Mouse (Mus musculus) bone marrow, adult 2 months (tissue): ENCODE results near the gene Gdap2. TPM values are rescaled to one million over a fixed set of nuclear protein-coding genes. Genes with fewer than 3 reads are reported as not detected.

Experiments used
- H3K27ac ChIP-seq: fragments of 200-500 bp; 2 replicates; pipeline ENCODE4 v1.5.1; 2012; ENCODE audit warnings: low read depth, mild to moderate bottlenecking, control low read depth, inconsistent platforms, low read length; ENCODE audit not compliant: control insufficient read depth, poor library complexity, insufficient read depth
- H3K4me1 ChIP-seq: fragments of 200-500 bp; 2 replicates; pipeline ENCODE4 v1.6.1; 2011; ENCODE audit warnings: low read length; ENCODE audit not compliant: control insufficient read depth, insufficient read depth
- H3K4me3 ChIP-seq: fragments of 200-500 bp; replicated peaks from 2 replicates; pipeline ENCODE3; 2011; ENCODE audit warnings: mild to moderate bottlenecking, low read depth, low read length, control low read depth; ENCODE audit not compliant: control insufficient read depth
- CTCF ChIP-seq: fragments of 200-500 bp; IDR thresholded peaks from 2 replicates; pipeline ENCODE4 v1.5.1; 2011; ENCODE audit warnings: low read length, control low read depth; ENCODE audit not compliant: control insufficient read depth, insufficient read depth
- POLR2A ChIP-seq: fragments of 200-500 bp; IDR thresholded peaks from 2 replicates; pipeline ENCODE4 v1.6.1; 2011; ENCODE audit warnings: low read depth, mild to moderate bottlenecking, control low read depth, low read length, borderline replicate concordance; ENCODE audit not compliant: control insufficient read depth
- WGBS: fragments of 180-500 bp; shearing (Covaris S2); methylation state at CpG from one replicate; pipeline ENCODE4 v1.1.7; 2018; 5-methylcytosine and 5-hydroxymethylcytosine counted together
- polyA plus RNA-seq: library from polyadenylated mRNA; stranded (reverse); fragments of >200 nt; gene quantifications from 2 replicates; pipeline ENCODE4 v1.2.4, GENCODE M21; 2011; ENCODE audit warnings: low replicate concordance; ENCODE audit not compliant: missing spikeins, insufficient read depth, insufficient read length

Gdap2 gene
- polyA plus RNA-seq, result 10.9 and 14.3 TPM in 2 replicates

- TF ChIP-seq POLR2A (peak; percentile 94), CTCF (no peak)
- Histone ChIP-seq H3K4me3 (peak within 1 kb of the TSS; percentile 81), H3K27ac (peak within 1 kb of the TSS; percentile 96), H3K4me1 (no peaks in the 10 kb centered on the region; the same call in 1 of the 2 replicates)
- under 1% methylated on average over 55 of the region's 55 CpGs for WGBS
These were observed at the start of gene Gdap2, which contains the start of gene Wdr3 for GRCm38 (mm10) chr3:100162315-100163105. Gene Gdap2 (plus strand): TSS chr3:100162381. Gene Wdr3 (minus strand): TSS chr3:100162407.

DNA sequence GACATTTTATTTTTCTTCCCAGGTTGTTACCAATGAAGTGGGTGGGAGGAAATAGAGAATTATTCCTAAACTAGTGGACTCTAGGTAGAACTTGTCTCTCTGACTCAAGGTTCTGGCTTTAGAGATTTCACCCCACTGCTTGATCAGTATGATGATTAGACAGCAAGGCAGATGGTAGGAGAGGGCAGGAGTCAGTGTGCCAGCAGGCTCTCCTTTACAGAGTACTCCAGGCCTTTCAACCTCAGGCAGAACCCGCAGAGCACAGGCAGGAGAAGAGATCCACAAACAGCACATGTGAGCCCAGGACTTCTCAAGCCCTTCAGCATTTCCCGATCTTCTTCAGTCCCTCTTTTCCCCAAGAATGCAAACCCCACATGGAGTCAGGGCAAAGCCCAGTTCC is 43.5 kb upstream of the Gdap2 start:
- Histone ChIP-seq H3K4me1 (no peaks in the 10 kb centered on the region), H3K27ac (no peak overlapping the region), H3K4me3 (no peak overlapping the region)
- TF ChIP-seq POLR2A, result no peak
- TF ChIP-seq CTCF, result no peak
- 69% methylated on average over 2 of the region's 2 CpGs for WGBS

GRCm38 (mm10) chr3:100121961-100122360 is 40.2 kb upstream of the Gdap2 start:
- TF ChIP-seq POLR2A, result no peak
- TF ChIP-seq CTCF, result no peak
- WGBS, result 68% methylated on average over 2 of the region's 2 CpGs
- H3K4me3 ChIP-seq, result no peak overlapping the region

GRCm38 (mm10) chr3:100122445-100122844 is 39.7 kb upstream of the Gdap2 start:
- H3K27ac ChIP-seq, result no peak overlapping the region
- 76% methylated on average over 1 of the region's 1 CpGs for WGBS
- H3K4me1 ChIP-seq, result no peaks in the 10 kb centered on the region
- no peak overlapping the region for H3K4me3 ChIP-seq
- no peak for TF ChIP-seq POLR2A
- TF ChIP-seq CTCF, result no peak

More at GRCm38 (mm10) chr3:100121961-100122360, 40.2 kb upstream of the Gdap2 start:
- Histone ChIP-seq H3K4me1 (no peaks in the 10 kb centered on the region), H3K27ac (no peak overlapping the region)

- 67% methylated on average over 15 of the region's 15 CpGs for whole genome bisulfite sequencing
- H3K4me1 ChIP-seq, result no peaks in the 10 kb centered on the region; the same call in 1 of the 2 replicates
- H3K27ac ChIP-seq, result 0 out of 2 replicates have a peak overlapping the region, but pooled peaks have one; percentile 18
- TF ChIP-seq POLR2A (no peak), CTCF (no peak)
- H3K4me3 ChIP-seq, result peak overlapping the region; percentile 32
These were observed 1.3 kb upstream of the Gdap2 start for GRCm38 (mm10) chr3:100160682-100161445.

- Histone ChIP-seq H3K27ac (peak overlapping the region; percentile 96; the same call in 1 of the 2 replicates), H3K4me3 (peak overlapping the region; percentile 81), H3K4me1 (no peaks in the 10 kb centered on the region; the same call in 1 of the 2 replicates)
- TF ChIP-seq POLR2A (no peak), CTCF (no peak)
- under 1% methylated on average over 35 of the region's 35 CpGs for WGBS
These were observed 391 bp upstream of the Gdap2 start for GRCm38 (mm10) chr3:100161665-100162314.

- H3K4me3 ChIP-seq, result no peak overlapping the region
- no peak overlapping the region; the same call in 1 of the 2 replicates for H3K27ac ChIP-seq
- H3K4me1 ChIP-seq, result no peaks in the 10 kb centered on the region; the same call in 1 of the 2 replicates
- no peak for TF ChIP-seq POLR2A
- no peak for TF ChIP-seq CTCF
- WGBS, result 58% methylated on average over 2 of the region's 2 CpGs
These were observed 1.4 kb downstream of the Gdap2 start for GRCm38 (mm10) chr3:100163556-100163955.
